Mouse (Mus musculus): ENCODE measurements around the gene Clcnka.

Gene Clcnka

DNA sequence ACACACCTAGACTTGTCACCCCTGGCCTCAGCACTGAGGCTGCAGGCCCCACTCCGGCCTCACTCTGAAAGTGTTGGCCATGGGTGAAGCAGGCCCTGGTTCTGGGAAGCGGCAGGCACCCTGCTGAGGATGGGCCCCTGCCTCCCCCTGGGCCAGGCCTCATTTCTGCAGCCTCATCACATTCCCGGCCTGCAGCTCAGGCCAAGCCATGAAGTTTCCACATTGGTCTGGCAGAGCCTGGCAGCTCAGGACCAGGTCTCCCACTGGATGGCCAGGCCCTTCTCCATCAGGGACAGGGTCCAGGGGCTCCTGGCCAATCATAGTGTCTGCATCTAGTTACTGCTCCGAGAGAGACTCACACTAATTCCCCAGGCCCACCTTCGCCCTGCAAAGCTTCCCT lies 63.8 kb downstream of the Clcnka start:
- in situ Hi-C loops (cut with MboI), result no loop called here

Measured in mature B cell (primary cell).